Mouse (Mus musculus): ENCODE measurements at regions not wholly inside any gene's neighbourhood (a gene's known extent, or its start where the extent isn't known, plus 50 kb on each side); places are given as distances from the start of the nearest gene placed in this dataset.

GRCm38 (mm10) chr5:146684429-146684828 is 99.4 kb upstream of the Gpr12 start:
- DNase-seq, result peak; percentile 20

DNA sequence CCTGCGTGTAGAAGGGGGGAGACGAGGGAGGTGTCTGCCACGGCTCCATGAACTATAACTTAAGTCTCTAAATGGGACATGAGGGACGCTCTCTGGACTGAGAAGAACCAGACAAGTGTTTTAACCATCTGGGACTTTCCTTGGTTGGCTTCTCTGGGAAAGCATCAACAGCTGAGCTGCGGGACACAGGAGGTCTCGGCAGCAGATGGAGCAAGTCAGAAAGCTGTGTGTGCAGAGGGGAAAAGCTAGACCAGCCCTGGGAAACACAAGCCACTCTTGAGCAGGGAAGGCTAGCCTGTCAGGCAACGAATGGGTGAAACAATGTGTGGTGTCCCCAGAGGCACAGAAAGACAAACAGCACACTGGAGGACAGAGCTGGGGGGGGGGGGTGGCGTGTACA is 98.5 kb upstream of the Gpr12 start:
- DNase-seq, result peak; percentile 47
- intact Hi-C loops (cut with DNase I), result no loop called here

More at GRCm38 (mm10) chr5:146684429-146684828, 99.4 kb upstream of the Gpr12 start:
- intact Hi-C loops (cut with DNase I), result no loop called here

GRCm38 (mm10) chr5:146682893-146683292 is 97.9 kb upstream of the Gpr12 start:
- intact Hi-C loops (cut with DNase I), result no loop called here
- no peak for DNase-seq

- no peak for DNase-seq
These were observed 96.5 kb upstream of the Gpr12 start for GRCm38 (mm10) chr5:146681512-146681911.

DNA sequence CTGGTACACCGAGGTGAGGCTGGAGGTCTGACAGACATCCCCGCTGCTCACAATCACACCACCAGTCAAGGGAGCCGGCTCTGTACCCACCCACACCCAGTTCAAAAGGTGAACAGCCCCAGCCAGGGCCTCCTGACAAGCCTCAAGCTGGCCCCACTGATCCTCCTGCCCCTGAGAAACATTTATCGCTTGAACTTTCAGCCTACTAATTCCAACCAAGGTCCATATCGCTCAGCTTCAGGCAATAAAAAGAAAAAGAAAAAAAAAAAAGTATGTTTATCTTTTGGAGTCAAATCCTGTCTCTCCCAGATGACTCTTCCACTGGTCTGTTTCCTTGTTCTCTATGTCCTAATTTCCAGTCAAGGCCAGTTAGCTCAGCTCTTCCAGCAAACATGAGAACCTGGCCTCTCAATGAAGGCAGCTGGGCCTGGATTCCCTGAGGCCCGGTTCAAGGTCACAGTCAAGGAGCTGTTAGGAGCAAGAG is 94.2 kb upstream of the Gpr12 start:
- intact Hi-C loops (cut with DNase I), result loop anchor here (10.0 kb wide), 1 partner anchor 104 kb away; no protein-coding TSS in a partner anchor
- DNase-seq, result no peak

More at GRCm38 (mm10) chr5:146681512-146681911, 96.5 kb upstream of the Gpr12 start:
- intact Hi-C loops (cut with DNase I), result no loop called here

DNA sequence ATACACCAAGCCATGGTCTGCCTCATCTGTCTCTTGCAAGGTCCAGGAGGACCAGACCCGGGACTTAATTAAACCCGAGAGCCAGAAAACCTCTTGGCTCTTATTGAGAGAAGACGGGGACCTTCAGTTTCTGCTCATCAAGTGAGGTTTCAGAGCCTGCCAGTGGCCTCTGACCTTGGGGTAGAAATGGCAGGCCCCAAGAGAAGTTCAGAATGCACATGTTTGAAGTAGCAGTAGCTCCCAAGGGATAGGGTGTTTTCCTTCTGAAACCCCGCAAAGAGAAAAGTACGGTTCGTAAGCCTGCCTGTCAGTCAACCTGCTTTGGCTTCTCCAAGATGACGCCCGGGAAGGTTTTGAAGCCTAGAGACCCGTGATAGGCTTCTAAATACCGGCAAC is 93.7 kb upstream of the Gpr12 start:
- intact Hi-C loops (cut with DNase I), result loop anchor here (10.0 kb wide), 1 partner anchor 104 kb away; no protein-coding TSS in a partner anchor
- no peak for DNase-seq

DNA sequence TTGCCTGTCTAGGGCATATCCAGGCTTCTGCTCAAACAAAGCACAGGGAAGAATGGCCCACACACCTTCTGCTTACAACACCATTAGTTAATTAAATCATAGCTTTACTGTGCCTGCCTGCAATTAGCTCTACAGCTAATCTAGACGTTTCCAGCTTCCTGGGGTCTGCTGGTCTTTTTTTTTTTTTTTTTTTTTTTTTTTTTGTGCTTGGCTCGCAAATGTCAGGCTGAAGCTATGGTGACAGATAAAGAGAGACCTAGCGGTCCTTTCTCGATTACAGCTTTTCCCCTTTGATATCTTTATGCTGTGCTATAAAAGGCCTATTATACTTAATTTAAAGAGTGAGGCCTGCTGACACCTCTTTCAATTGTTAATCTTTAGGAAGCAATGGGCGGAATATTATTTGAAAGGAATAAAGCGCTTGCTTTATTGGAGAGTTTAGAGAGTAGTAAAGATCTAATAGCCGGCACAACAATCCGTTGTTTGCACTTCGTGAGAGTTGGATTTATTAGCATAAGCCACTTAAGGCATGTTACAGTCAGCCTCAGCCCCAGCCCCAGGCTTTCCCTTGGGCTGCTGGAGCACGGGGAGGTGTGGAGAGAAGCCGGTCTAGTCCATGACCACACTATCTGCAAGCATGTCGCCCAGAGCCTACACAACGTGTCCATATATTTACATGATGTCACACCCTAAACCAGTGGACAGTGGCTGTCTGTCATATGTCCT is 93.2 kb upstream of the Gpr12 start:
- intact Hi-C loops (cut with DNase I), result loop anchor here (10.0 kb wide), 1 partner anchor 103 kb away; no protein-coding TSS in a partner anchor
- no peak for DNase-seq

GRCm38 (mm10) chr5:146677151-146677515 is 92.1 kb upstream of the Gpr12 start:
- intact Hi-C loops (cut with DNase I), result loop anchor here (10.0 kb wide), 1 partner anchor 102 kb away; no protein-coding TSS in a partner anchor
- no peak for DNase-seq

DNA sequence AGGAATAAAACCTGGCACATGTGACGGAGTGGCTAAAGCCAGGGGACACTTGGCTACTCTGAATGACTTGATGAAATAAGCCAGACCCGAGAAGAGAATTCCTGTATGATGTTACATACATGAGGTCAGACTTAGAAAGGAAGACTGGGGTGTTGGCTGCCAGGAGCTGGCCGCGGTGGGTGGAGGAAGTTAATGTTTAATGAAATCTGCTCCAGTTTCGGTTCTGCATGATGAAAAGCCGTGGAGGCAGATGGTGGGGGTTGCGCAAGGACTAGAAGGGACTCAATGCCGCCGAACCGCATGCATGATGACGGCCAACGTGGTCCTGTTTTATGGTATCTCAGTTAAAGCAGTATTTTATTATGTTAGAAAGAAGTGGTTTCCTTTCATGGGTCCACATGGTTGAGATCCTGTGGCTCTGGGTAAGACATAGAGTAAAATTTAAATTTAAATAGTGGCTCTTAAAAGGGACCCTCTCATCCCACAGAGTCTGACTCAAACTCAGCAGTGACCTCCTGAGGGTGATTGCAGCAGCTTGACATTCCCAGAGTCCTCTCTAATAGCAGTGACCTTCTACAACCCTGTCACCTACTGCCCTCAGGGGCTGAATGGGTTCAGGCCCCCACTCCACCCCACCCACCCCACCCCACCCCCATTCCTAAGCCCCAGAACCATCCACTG is 91.6 kb upstream of the Gpr12 start:
- DNase-seq, result no peak
- intact Hi-C loops (cut with DNase I), result loop anchor here (10.0 kb wide), 1 partner anchor 102 kb away; no protein-coding TSS in a partner anchor

GRCm38 (mm10) chr5:146675887-146676277 is 90.8 kb upstream of the Gpr12 start:
- intact Hi-C loops (cut with DNase I), result loop anchor here (10.0 kb wide), 1 partner anchor 101 kb away; no protein-coding TSS in a partner anchor
- DNase-seq, result no peak

GRCm38 (mm10) chr5:146675006-146675886 is 90.2 kb upstream of the Gpr12 start:
- DNase-seq, result peak; percentile 62
- intact Hi-C loops (cut with DNase I), result loop anchor here (10.0 kb wide), 1 partner anchor 100 kb away; no protein-coding TSS in a partner anchor

DNA sequence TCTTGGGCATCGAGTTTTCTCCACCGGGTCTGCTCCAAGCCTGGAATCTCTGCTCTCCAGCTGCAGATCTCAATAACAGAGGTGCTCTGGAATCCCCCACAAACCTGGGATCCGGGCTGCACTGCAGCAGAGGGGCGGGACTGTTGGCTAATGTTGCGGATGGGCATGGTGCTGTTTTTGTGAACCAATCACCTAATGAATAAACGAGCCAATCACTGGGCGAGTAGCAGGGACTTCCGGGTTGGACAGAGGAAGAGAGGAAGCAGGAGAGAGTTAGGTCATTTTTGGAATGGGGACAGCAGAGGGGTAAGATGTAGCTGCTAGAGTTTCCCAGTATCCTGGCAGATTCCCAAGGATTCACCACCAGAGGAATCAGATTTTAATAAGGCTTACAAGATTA is 76.7 kb upstream of the Gpr12 start:
- no peak for DNase-seq
- intact Hi-C loops (cut with DNase I), result no loop called here

DNA sequence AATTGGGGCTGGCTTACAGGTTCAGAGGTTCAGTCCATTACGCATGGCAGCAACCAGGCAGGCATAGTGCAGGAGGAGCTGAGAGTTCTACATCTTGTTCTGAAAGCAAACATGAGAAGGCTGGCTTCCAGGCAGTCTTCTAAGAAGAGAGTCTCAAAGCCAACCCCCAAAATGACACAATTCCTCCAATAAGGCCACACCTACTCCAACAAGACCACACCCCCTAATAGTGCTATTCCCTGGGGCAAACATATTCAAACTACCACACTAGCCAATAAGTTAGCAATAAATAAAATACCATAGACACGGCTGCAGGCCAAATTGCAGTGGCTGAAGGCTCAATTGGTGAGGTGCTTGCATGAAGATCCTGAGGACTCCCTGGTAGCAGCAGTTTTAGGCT is 72.2 kb upstream of the Gpr12 start:
- intact Hi-C loops (cut with DNase I), result no loop called here
- DNase-seq, result no peak

GRCm38 (mm10) chr5:146655394-146655793 is 70.4 kb upstream of the Gpr12 start:
- no peak for DNase-seq
- intact Hi-C loops (cut with DNase I), result no loop called here

GRCm38 (mm10) chr5:146653686-146654450 is 68.8 kb upstream of the Gpr12 start:
- DNase-seq, result no peak
- intact Hi-C loops (cut with DNase I), result no loop called here

DNA sequence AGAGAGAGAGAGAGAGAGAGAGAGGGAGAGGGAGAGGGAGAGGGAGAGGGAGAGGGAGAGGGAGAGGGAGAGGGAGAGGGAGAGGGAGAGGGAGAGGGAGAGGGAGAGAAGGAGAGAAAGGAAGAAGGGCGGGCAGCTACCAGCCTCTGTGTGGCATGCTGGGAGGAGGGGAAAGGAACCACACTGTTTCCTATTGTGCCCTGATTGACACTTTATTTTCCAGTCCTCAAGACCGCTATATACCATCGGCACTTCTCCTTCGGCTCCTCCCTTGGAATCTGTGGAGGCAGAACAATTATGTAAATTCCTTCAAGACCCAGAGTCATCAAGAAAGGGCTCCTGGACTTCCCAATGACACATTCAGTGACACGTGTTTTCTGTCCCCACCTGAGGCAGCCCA is 67.8 kb upstream of the Gpr12 start:
- intact Hi-C loops (cut with DNase I), result no loop called here
- no peak for DNase-seq

GRCm38 (mm10) chr5:146648519-146649060 is 63.6 kb upstream of the Gpr12 start:
- DNase-seq, result no peak
- intact Hi-C loops (cut with DNase I), result no loop called here

- intact Hi-C loops (cut with DNase I), result no loop called here
These were observed 62.8 kb upstream of the Gpr12 start for GRCm38 (mm10) chr5:146647628-146648380.

GRCm38 (mm10) chr5:146644499-146644898 is 59.5 kb upstream of the Gpr12 start:
- intact Hi-C loops (cut with DNase I), result no loop called here
- DNase-seq, result peak; percentile 36

More at GRCm38 (mm10) chr5:146647628-146648380, 62.8 kb upstream of the Gpr12 start:
- DNase-seq, result no peak

Measured in left cerebral cortex, postnatal 4 days (tissue).